Mouse (Mus musculus) induced T-regulatory cell, adult 2 months (primary cell): ENCODE data around the gene Gng13.

Experiments
- DNase-seq: peaks from one replicate; pipeline ENCODE4 v3.0.0-alpha.2; 2012; ENCODE audit warnings: low read depth

The Gng13 gene

DNA sequence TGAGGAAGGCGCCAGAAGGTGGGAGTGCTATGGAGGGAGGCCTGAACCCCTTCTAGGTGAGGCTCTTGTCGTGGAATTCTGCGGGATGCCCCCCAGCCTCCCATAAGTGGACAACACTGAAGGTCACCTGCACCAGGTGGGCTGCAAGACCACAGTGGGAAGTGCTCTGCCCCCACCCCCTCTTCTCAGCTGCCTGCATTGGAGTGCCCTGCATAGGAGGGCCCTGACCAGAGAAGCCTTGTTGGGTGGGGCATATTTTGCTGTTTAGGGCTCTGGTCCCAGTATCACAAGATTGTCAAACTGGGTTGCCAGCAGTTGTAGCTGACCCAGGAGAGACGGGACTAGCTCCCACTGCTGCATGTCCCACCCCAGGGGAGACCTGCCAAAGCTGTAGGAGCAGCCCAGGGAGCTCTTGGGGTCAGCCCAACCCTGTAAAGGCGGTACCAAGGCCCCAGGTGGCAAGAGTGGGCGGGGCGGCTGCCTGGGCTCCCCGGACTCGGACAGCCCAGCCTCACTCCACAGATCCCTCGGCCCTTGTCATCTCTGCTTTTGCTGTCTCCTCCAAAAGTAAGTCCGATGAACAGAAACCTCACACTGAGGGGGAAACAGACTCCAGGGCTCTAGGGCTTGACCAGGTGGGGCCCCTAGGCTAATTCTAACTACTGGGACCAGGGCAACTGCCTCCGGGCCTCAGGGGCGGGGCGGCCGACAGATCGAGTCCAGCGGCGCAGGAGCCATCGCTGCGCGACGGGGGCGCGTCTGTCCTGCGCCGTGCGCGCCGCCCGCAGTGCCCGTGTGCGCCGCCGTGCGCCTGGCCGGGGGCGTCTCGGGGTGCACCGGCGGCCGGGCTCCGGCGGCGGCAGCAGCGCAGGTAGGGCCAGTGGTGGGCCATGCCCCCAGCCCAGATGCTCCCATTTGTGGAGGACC lies at the start of gene Gng13:
TSS of gene Gng13 (plus strand) at position 461 of the 927 bp plus-strand sequence.
- no peak for DNase-seq

DNA sequence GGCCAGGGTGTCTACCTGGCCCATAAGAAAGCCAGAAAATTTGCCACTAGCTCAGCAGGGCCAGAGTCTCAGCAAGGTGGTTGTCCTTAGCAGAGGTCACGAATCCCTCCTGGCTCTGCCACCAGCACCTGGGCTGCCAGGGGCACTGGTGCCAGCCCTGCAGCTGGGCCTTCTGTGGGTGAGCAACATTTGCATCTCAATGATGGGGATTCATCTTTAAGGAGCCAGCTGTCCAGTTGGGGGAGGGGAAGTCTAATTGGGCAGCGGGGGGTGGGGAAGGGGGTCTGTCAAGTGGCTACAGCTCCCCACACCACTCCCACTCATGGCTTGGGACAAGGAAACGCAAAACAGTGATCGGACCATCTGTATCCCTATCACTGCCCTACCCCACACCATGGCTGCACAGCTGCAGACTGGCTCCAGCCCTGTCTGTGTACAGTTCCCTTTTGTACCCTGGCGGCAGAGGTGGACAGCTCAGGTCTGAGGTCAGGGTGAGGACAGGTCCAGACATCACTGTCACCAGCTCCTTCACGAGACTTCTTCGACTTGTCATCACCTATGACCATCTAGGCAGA lies 48.4 kb upstream of the Gng13 start:
- DNase-seq = no peak

DNA sequence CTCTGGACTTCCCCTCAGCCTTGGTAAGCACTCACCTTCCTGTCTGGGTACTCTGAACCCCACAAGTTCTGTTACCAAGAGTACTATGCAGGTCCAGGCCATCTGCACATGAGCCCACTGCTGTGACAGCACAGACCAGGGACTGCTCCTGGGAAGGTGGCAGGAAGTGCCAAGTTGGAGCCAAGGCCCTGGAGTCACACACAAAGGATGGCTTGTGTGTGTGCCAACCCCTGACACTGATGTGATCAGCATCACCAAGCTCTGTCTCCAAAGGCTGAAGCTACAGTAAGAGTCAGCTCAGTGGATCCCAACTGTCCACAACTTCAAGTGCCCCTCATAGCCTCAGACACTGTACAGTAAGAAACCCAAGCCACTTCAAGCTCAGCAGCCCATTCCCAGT lies 44.0 kb upstream of the Gng13 start:
- no peak for DNase-seq

DNA sequence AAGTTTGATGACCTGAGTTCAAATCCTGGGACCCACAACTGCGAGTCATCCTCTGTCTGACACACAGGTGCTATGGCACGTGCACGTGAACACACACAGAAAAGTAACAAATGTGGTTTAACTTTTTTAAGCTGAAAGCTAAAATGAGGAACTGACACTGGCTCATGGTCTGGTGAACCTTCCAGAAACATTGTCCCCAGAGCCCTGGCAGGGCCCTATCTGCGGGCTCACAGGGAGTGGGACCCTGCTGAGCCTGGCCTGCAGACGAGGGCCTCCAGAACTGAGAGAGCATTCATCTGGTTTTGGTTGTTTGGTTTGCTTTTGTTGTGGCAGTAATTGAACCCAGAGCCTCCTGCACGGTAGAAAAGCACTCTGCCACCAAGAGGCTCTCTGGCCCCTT lies 39.0 kb upstream of the Gng13 start:
- DNase-seq = no peak

DNA sequence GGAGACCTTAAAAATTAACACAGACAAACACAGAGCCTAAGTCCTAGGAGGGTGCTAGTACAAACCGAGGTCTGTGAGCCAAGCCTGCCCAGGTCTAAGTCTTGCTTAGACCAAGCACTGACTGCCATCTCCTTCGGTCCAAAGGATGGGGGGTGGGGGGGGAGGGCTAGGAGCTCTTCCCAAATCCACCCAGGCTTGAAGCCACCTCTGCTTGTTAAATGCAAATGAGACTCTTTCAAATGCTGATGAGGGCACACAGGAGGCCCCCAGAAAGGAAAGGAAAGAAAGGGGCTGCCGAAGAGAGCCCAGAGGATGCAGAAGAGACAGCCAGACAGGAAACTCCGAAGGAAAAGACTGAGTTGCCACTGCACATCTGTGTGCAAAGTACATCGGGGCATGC lies 37.2 kb upstream of the Gng13 start:
- DNase-seq = no peak

DNA sequence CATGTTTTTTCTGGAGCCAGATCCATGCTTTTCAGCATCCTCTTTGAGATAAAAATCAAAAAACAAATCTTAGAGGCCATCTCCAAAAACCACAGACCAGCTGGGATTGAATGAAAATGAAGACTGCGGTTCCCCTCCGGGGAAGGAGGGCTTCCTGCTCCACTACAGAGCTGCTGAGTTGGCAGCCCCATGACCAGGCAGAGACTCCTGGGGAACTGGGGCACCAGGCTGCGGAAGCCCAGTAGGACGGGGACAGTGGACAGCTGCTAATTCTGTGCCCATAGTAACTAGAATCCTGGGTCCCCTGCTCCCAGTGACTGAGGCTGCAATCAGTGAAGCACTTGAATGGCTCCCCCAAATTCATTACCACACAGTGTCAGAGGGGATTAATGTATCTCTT lies 35.3 kb upstream of the Gng13 start:
- no peak for DNase-seq

DNA sequence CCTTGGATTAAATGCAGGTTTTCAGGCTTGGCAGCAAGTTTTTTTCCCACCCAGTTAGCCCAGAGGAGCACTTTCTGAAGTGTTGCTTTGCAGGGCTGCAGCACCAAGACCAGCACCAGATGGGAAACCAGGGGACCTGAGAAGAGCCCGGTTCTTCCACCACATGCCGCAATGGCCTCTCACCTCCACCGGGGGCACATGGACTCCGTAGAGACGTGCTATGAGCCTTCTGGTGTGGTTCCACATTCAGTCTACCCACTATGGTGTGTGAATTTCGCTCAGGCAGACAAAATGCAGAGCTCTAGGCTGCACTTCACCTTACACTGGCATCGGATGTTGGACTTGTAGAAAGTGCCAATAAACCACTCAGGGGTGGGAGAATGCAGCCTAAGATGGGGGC lies 30.6 kb upstream of the Gng13 start:
- DNase-seq = no peak

DNA sequence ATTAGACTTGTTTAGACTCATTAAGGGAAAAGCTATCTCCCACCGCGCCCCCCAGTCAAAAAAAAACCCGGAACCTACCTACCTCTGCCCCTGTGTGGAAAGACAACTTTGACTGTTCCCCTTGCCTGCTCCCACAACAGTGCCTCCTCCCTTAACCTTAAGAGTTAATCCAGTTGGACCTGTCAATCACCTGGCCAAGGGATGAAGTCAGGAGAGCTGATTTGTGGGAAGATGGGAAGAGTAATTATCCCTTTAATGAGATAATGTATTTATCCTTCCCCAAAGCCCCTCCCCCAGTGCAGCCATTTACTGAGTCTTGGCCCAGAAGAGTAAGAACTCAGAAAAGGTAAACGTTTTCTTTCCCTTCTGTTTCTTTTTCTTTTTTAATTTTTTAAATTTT lies 28.0 kb upstream of the Gng13 start:
- no peak for DNase-seq

DNA sequence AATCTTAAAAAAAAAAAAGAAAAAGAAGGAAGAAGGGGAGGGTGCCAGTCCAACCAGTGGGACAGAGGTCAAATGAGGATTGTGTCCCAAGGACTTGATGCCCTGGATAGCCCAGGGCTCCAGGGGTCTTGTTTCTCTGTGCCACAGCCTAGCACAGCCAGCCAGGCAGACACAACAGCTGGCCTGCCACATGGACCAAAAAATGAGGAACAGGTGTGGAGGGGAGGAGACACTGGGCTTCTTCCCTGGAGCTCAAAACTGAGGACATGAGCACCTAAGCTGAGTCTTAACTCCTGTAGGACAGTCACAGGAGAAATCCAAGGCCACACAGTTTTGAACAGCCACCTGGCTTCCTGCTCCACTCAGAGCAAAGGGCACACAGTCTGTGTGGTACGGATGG lies 20.7 kb upstream of the Gng13 start:
- no peak for DNase-seq

DNA sequence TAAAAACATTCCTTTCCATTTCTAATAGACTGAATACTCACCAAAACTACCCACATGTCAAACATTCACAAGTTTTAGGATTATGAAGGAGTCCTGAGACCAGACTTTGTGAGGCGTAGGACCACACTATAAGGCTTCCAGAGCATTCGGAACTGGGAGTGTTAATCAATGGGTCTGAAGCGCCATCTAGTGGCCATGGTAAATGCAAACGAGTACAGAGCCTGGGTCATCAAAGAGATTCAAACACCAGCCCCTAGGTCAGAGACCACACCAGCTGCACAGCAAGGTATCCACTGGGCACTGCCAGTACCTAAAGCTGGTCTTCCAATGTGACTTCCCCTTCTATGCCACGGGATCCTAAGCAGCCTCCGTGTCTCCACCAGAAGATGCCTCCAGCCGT lies 18.5 kb upstream of the Gng13 start:
- peak; percentile 86 for DNase-seq

DNA sequence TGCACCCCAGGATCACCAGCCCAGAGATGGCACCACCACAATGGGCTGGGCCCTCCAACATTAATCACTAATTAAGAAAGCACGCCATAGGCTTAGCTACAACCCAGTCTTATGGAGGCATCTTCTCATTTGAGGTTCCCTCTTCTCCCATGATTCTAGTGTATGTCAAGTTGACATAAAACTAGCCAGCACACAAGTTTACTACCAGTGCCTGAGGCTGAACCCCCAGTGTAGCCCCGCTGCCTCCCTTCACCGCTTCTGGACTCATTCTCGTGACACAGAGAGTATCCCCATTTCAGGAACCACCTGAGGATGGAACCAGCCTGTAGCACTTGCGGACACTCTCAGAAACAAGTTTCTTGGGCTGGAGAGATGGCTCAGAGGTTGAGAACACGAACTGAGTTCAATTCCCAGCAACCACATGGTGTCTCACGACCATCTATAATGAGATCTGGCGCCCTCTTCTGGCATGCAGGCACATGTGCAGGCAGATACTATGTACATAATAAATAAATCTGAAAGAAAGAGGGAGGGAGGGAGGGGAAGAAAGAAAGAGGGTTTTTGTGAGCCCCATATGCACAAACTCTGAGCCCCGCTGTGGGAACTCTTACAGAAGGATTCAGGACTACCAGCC lies 16.0 kb upstream of the Gng13 start:
- DNase-seq = peak; percentile 34

DNA sequence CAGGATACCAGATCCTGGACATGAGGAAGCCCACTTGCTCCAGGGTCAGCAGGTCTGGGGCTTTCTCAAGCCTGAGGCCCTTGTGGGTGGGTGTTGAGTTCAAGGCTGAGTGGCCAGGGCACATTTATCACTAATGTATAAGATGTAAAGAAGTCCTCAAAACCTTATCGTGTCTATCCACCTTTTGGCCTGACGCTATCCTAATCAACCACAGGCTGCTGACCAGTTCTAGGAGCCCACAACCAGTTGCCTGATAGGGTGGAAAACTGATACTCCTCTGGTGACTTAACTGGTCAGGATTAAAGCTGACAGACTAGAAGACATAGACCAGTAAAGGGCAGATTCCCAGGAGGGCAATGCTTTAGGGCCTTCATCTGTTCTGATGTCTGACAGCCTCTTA lies 7.0 kb upstream of the Gng13 start:
- no peak for DNase-seq

DNA sequence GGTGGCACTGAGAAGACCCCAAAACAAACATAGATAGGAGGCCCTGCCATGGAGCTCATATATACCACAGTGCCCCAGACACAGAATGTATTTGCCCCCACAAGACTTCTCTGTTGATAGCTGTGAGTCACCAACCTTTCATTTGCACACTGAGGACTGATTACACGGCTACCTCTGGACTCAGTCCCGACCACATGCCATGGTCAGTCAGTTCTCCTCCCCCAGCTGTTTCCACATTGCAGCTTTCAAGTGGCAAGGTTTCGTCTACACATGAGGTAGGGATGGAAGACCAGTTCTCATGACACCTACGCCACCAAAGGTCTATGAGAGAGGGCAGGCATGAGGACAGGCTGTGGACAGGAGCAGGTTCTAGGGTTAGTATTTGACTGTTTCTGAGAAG lies 5.8 kb upstream of the Gng13 start:
- DNase-seq = no peak

DNA sequence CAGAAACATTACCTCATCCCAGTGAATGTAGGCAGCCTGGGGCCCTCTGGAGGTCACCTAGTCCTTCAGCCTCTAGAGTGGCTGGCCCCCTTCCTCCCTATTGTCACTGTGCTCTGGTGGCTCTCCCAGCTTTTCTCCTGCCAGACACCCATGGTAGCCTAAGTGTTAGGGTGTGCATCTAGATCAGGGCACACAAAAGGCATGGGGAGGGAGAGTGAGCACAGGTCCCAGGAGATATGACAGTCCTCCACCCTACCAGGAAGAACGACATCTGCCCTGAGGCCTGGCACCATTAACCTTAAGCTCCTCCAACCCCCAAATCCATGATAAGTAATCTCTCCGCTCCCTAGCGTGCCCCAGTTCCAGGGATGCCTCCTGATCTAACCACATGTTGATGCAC lies 1.3 kb upstream of the Gng13 start:
- no peak for DNase-seq

DNA sequence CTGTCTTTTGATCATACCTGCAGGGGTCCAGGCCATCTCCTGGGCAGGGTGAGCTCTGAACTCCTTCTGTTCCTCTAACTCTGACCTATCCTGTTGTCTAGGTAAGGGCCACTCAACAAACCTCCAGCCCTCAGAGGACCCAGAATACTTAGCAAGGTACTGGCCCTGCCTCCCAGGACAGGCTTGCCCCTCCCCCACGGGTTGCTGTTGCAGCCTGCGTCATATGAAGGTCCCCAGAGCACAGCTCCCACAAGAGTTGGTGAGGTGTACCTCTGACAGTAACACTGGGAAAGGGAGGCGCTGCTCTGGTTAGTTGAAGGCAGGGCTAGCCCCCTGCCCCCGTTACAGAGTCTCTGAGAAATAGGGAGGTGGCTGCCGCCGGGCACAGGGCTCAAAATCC lies 841 bp upstream of the Gng13 start:
- no peak for DNase-seq

DNA sequence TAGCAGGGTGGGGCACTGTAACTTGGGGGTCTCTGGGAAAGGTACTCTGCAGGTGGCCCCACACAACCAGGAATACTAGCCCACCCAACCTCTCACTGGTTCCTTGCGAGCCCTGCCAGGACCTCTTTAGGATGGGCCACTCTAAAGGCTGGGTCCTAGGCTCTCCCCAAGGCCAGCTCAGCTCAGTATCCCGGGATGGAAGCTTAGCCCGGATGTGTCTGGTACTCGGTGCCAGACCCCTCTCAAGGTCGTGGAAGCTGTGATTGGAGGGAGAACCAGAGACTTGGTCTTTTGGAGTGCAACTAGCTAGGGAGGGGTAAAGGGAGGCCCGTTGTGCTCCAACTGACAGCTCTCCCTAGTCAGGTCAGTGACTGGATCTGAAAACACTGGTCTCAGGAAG lies 720 bp downstream of the Gng13 start:
- no peak for DNase-seq

DNA sequence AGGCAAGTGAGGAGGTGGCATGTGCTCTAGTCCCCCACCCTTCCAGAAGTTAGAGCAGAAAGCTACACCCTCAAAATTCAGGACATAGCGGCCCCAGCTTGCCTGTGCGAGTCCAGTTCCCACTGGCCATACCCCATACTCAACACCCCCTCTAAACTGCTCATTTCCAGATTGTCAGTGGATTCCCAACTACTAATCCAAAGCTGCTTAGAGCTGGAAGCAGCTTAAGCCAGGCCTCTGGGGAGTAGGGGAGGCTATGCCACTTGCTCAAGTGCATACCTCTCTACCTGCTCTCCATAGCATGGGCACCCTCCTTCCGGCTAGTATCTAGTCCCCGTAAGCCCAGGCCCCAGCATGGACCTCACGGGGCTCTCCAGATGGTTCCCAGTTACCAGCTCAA lies 4.5 kb downstream of the Gng13 start:
- DNase-seq = no peak

DNA sequence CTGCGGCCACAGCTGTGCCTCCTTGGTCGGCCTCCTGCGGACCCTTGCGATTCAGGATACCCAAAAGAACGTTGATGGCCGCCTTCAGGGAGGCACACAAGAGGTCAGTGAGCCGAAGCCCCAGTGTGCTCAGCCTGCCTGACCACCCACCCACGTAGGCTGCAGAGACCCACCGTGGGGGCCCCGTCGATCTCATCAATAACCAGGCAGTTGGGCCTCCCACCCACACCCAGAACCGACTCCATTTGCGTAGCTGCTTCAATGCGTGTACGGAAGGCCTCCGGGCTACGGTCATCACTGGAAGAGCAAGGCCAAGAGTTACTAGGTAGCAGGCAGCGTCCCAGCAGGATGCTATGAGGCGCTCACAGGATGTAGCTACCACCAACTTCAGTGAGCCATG lies 6.5 kb downstream of the Gng13 start:
- no peak for DNase-seq

DNA sequence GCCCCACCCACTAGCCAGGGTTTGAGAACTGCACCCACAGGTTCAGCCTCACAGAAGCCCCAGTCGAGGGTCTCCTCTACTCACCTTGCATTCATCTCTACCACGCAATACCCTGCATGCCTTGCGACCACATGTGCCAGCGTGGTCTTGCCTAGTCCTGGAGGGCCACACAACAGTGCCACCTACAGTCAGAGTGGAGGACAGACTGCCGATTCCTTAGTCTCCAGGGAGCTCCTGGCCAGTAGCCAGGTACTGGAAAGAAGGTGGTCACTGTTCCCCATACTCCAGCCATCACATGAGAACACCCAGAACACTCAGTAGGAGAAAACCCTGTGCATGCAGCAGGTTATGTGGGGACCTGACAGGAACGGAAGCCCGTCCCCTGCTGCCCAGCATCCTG lies 6.9 kb downstream of the Gng13 start:
- DNase-seq = no peak

DNA sequence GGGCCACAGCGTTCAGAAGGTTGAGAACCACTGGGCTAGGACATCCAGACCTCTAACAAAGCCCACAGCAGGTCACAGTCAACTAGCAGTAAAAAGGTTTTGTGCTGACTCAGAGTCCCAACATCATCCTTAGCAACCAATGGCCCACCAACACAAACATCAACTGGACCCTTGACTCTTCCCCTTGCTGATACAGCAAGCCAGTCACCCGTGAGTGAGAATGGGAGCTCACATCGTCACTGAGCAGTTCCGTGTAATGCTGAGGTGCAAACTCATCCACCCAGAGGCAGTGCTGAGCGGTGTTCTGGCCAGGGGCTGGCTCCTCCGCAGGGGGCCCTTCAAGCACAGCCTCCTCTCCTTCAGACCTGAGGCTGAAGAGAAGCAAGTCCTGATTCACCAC lies 8.3 kb downstream of the Gng13 start:
- DNase-seq = no peak

DNA sequence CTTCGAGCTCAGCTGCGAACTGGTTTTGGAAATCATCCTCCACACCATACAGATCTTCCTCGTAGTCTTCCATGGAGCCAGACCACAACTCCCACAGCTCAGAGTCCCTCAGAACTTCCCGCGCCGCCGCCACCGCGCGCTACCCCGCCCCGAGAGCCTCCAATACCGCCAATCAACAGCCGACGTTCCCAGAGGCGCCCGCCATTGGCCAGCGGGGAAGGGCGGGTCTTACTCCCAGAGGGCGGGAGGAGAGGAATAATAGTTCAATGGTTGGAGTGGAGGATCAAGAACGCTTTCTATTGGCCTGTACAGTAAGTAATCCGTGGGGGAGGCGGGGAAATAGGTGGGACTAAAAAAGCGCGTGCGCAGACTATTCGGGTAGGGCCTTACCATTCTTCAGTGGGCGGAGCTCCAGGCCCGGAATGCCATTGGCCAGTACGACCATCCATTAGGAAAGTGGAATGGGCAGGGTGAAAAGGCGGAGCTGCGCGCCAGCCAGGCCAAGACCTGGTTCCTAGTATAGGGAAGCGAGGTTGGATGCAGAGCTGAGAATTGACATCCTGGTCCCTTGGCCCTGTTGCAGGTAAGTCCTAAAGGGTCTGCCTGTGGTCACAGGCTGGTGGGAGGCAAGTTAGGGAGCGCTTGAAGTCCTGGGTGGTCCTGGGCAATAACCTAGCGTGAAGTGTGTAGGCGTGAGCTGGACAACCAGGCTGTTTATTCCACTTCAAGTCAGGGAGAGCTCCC lies 10.5 kb downstream of the Gng13 start, which contains the start of the genes Chtf18 and Rpusd1:
TSS of gene Chtf18 (minus strand) at position 155 of the 744 bp plus-strand sequence.
TSS of gene Rpusd1 (plus strand) at position 406 of the 744 bp plus-strand sequence.
- DNase-seq = peak; percentile 100

DNA sequence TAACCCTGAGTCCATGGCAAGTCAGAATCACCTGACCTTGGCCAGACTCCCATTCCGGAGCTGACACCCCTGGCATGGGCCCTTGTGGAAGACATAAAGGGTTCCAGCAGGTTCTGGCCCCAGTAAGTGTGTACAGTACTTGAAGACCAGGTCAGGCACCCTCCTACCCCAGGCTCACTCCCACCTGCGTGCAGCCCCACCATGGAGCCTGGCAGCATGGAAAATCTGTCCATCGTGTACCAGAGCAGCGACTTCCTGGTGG lies 11.0 kb downstream of the Gng13 start:
- DNase-seq = no peak

DNA sequence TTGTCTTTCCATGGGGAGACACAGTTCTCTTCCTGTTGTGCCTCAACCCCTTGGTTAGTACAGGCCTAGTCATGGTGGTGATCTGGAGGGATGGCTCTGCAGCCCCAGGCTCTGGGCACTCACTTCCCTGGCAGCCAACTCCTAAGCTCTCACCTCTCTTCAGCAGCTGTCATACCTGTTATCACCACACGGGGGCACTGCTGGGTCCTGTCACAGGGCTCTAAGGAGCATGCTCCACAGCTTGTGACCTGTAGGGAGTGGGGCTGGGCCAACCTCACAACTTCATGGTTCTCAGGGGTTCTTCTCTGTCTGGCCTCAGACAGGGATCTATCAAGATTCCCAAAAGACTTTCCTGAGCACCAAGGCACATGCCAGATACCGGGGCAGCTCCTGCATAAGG lies 15.1 kb downstream of the Gng13 start:
- DNase-seq = peak; percentile 91
